Mouse (Mus musculus) CD4-positive helper T cell, adult 2 months (primary cell): Measurements from ENCODE around the gene Fxyd4.
A peak's percentile ranks its signal among the peaks of the same experiment; 100 is the strongest.

Experiments used
- DNase-seq: peaks from one replicate; pipeline ENCODE4 v3.0.0-alpha.2; 2012; ENCODE audit warnings: low read depth, missing footprints, low spot score

Fxyd4 gene

DNA sequence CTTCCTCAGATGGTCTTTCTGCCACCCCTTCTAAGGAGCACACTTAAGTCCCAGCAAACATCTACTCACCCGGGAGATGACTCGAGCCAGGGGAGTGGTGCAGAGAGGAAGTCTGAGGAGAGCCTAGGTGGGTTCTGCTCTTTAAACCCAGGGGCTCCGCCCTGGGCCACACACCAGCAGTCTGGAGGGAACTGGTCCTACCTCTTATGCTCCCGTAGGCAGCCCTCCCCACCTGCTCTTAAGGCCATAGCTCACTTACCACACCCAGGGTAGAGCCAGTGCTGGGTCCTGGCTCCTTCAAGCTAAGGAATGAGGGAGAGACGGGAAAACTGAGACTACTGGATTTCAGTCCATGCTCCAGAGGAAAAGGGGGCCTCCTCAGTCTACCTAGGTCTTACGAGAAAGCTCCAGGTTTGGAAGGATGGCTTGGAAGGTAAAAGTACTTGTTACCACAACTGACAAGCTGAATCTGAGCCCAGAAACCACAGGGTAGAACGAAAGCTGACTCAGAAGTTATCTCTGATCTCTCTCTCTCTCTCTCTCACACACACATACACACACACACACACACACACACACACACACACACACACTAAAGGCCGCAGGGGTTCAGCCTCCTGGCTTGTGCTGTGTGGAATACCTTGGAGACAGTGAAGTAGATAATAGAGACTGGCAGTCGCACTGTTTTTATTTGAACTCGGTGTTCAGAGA lies at the start of gene Fxyd4:
Fxyd4 (minus strand) TSS at position 471 of the 711 bp plus-strand sequence.
- DNase-seq, result peak; percentile 70

- DNase-seq, result no peak
Observed at GRCm38 (mm10) chr6:117987173-117987572, 49.7 kb upstream of the Fxyd4 start.

GRCm38 (mm10) chr6:117966729-117967128 lies 29.2 kb upstream of the Fxyd4 start:
- DNase-seq, result peak; percentile 21

DNA sequence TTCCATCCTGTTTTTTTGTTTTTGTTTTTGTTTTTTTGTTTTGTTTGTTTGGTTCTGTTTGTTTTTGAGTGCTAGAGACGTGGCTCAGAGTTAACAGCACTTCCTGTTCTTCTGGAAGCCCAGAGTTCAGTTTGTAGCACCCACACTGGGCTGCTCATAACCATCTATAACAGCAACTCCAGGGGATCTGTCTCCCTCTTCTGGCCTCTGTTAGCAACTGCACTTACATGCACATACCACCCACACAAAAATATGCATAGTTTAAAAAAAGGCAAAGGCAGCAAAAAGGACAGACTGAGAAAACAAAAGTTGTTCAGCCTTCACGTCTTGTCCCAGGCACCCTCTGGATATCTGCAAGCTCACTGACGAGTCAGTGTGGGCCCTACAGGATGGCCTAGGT lies 25.7 kb upstream of the Fxyd4 start:
- no peak for DNase-seq

DNA sequence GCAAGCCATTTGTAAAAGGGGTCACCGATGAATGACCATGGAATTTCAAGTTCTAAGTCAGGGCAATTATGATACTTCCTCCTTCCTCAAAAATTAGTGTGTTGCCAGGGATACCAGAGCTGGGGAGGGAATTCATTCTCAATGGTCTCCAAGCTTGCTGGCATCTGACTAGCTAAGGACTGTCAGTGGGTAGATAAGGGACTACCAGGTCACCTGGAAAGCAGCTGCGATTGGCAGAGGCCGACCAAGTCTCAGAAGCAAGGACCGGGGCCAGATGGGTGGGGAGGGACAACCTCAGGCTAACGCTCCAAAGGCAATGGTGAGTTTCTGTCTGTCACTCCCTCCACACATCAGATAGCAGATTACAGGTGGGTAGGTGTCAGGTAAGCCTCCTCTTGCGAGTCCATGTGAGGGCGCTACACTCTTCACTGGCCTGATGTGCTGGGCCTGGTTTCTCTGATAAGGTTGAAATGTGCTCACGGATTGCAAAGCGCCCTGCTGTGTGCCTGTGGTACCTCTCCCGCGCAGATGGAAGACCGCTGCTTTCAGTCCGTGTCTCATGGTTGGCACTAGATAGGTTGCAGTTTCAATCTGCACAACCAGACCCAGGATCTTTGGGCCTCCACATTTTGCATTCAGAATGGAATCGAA lies 19.5 kb upstream of the Fxyd4 start:
- no peak for DNase-seq

GRCm38 (mm10) chr6:117956161-117956560 lies 18.7 kb upstream of the Fxyd4 start:
- no peak for DNase-seq

- DNase-seq, result peak; percentile 17
Observed at GRCm38 (mm10) chr6:117952330-117952729, 14.8 kb upstream of the Fxyd4 start.

- DNase-seq, result no peak
Observed at GRCm38 (mm10) chr6:117943899-117944298, 6.4 kb upstream of the Fxyd4 start.

DNA sequence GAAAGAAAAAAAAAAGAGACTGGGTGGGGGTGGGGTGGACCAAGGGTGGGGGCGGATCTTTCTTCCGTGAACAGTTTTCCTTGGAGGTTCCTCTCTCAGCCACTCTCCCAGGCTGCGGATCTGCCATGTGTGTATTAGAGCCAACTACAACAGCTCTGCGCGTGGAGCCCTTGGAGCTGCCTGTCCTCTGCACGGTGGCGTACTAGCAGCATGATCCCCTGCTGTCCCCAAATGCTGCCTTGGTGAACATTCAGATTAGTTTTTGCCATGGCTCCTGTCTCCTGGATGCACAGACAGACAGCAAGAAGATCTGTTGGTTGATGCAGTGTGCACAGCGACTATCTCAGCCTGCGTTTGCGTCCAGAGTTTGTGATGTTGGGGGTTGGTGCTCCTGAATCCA lies 5.3 kb upstream of the Fxyd4 start:
- DNase-seq, result no peak

DNA sequence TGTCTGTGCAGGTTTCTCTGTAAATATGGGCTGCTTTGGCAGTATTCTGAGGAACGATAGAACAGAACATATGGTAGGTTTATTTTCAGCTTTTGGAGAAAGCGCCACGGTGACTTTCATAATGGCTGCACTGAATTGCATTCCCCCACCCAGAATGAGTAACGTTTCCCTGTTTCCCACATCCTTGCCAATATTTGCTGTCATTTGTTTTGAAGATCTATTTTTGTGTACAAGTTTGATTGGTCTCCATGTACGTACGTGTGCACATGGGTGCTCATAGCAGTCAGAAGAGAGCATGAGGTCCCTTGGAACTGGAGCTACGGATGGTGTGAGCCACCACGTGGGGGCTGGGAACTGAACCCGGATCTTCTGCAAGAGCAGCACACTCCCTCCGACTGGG lies 1.5 kb upstream of the Fxyd4 start:
- no peak for DNase-seq

GRCm38 (mm10) chr6:117935681-117936612 lies 1.5 kb downstream of the Fxyd4 start:
- no peak for DNase-seq

DNA sequence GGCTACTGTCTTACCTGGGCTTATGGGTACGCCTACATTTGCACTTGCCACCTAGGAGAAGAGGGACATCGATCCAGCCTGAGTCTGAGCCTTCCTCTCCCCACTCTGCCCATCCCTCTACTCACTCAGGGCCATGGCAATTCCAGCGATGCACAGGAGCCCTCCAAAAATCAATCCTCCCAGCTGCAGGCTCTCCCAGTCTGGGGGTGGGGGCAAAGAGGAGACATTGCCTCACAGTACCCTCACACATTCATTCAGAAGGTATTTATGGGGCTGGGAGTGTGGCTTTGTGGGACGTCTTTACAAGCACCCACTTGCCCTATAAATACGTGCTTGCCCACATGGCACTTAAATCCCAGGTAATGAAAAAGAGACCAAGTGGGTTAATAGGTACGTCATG lies 3.2 kb downstream of the Fxyd4 start:
- DNase-seq, result no peak

- peak; percentile 37 for DNase-seq
Observed at GRCm38 (mm10) chr6:117932325-117933051, 5.0 kb downstream of the Fxyd4 start.

- DNase-seq, result no peak
Observed at GRCm38 (mm10) chr6:117929945-117930655, 7.4 kb downstream of the Fxyd4 start.

GRCm38 (mm10) chr6:117928746-117929145 lies 8.7 kb downstream of the Fxyd4 start:
- DNase-seq, result no peak

GRCm38 (mm10) chr6:117927955-117928354 lies 9.5 kb downstream of the Fxyd4 start:
- no peak for DNase-seq

DNA sequence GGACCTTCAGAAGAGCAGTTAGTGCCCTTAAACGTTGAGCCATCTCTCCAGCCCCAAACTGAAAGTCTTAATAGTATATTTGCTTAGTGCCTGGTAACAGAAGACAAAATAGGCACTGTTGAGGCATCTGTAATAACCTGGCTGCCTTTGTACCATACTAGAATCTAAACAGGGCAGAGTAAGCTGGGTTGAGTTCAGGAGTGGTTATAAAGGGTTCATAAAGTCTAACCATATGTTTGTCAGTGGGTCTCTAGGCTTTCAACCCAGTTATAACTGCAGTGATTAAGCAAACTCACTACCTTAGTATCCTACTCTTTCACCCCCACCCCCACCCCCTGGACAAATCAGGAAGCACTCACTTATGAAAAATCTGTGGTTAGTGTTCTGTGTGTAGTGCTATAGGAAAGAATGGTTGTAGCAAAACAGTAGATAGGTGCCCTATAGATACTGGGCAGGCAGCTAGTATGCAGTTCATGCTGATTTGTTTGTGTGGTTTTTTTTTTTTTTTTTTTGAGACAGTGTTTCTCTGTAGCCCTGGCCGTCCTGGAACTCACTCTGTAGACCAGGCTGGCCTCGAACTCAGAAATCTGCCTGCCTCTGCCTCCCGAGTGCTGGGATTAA lies 10.5 kb downstream of the Fxyd4 start:
- DNase-seq, result no peak

DNA sequence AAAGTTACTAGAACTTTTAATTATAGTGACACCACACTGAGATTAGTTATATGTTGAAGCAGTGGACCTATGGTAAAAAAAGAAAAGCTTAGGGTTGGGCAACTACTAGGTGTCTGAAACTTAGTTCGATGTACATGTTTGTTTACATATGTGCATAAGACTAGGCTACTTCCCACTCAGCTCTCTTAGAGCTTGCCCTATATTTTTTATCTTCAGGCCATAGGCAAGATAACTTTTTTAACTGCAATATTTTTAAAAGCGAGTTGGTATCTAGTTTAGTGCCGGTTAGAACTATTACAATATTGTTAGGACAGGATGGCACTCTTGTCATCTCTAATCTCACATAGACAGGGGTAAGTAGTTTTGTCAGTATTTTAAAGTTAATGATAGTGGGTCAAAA lies 15.5 kb downstream of the Fxyd4 start:
- no peak for DNase-seq

GRCm38 (mm10) chr6:117920659-117921640 lies 16.5 kb downstream of the Fxyd4 start:
- peak; percentile 79 for DNase-seq
